Mouse (Mus musculus) hindbrain, postnatal 0 days (tissue): ENCODE measurements around the gene Nop2. TPM values are rescaled to one million over a fixed set of nuclear protein-coding genes. Genes with fewer than 3 reads are reported as not detected.

Experiments used
- ATAC-seq: fragments of 200-750 bp; cut with Nextera tagmentation; 2 replicates; pipeline ENCODE4 v1.8.0; 2017; ENCODE audit warnings: mild to moderate bottlenecking, moderate TSS enrichment, moderate library complexity
- DNase-seq: peaks from one replicate; pipeline ENCODE4 v3.0.0-alpha.2; 2015; ENCODE audit warnings: low spot score
- H3K27ac ChIP-seq: fragments of 300-500 bp; sonication (generic); 2 replicates; pipeline ENCODE4 v1.5.1; 2014; ENCODE audit warnings: mild to moderate bottlenecking
- H3K27me3 ChIP-seq: fragments of 300-500 bp; sonication (generic); 2 replicates; pipeline ENCODE4 v1.6.1; 2014; ENCODE audit warnings: low read length, mixed read lengths; ENCODE audit not compliant: insufficient read depth
- H3K36me3 ChIP-seq: fragments of 300-500 bp; sonication (generic); 2 replicates; pipeline ENCODE4 v1.6.1; 2014; ENCODE audit warnings: low read length, mixed read lengths; ENCODE audit not compliant: insufficient read depth
- H3K4me1 ChIP-seq: fragments of 300-500 bp; sonication (generic); 2 replicates; pipeline ENCODE4 v1.6.1; 2014; ENCODE audit warnings: antibody characterized with exemption, low read length, mixed read lengths; ENCODE audit not compliant: insufficient read depth
- H3K4me2 ChIP-seq: fragments of 300-500 bp; sonication (generic); 2 replicates; pipeline ENCODE4 v1.6.1; 2014; ENCODE audit warnings: low read depth, mild to moderate bottlenecking, low read length, moderate library complexity, mixed read lengths
- H3K4me3 ChIP-seq: fragments of 300-500 bp; sonication (generic); 2 replicates; pipeline ENCODE4 v1.5.1; 2014; ENCODE audit warnings: low read length
- H3K9ac ChIP-seq: fragments of 300-500 bp; sonication (generic); replicated peaks from 2 replicates; pipeline ENCODE4 v1.6.1; 2014; ENCODE audit warnings: mild to moderate bottlenecking, low read length, moderate library complexity, mixed read lengths
- H3K9me3 ChIP-seq: fragments of 300-500 bp; sonication (generic); 2 replicates; pipeline ENCODE4 v1.6.1; 2016; ENCODE audit warnings: low read length, mixed read lengths
- CTCF ChIP-seq: IDR thresholded peaks from 2 replicates; pipeline ENCODE4 v1.5.1; 2016; ENCODE audit warnings: antibody characterized with exemption, control low read depth, low read depth
- WGBS: fragments of 180-500 bp; shearing (Covaris S2); extraction: QIAGEN DNeasy Blood & Tissue Kit; methylation state at CpG from one replicate; pipeline ENCODE4 v1.1.7; 2014; 5-methylcytosine and 5-hydroxymethylcytosine counted together
- polyA plus RNA-seq: library from polyadenylated mRNA; unstranded; fragments of >200 nt; fragmentation: Nextera tagmentation; extraction: Ambion mirVana; gene quantifications from 2 replicates; pipeline ENCODE4 v1.2.1, GENCODE M21; 2015
- total RNA-seq: library from RNA; depleted of rRNA; stranded (reverse); fragments of >200 nt; gene quantifications from 2 replicates; pipeline ENCODE4 v1.2.3, GENCODE M21; 2014

The Nop2 gene
- total and polyA plus RNA-seq, 2 experiments from 2014 or later, result 34.2 to 37.3 TPM

DNA sequence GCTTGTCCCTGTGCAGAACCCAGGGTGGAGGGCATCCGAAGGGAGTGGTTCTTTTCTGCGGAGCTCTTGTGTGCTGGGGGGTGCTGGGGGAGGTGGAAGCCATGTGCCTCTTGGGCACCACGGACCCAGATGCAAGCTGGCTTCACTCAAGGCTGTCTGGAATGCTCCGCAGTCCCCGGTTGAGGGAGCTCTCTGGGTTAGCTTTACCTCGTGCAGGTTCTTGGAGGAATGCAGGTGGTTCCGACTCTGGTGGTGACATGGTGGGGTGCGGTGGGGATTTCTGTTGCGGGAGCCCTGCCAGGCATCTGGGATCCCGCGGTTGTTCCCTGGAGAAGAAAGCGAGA is 34.4 kb upstream of the Nop2 start:
- H3K9me3 ChIP-seq, result no peaks in the 10 kb centered on the region
- peaks cover 20% of the 10 kb centered on the region for H3K36me3 ChIP-seq
- no peak; the same call in 1 of the 2 replicates for TF ChIP-seq CTCF
- H3K4me2 ChIP-seq, result peak overlapping the region; percentile 92
- H3K27ac ChIP-seq, result peak overlapping the region; percentile 88
- H3K4me3 ChIP-seq, result peak overlapping the region; percentile 91
- H3K27me3 ChIP-seq, result no peaks in the 10 kb centered on the region
- ATAC-seq, result peak; percentile 7
- peak; percentile 31 for DNase-seq
- peak overlapping the region; percentile 74 for H3K9ac ChIP-seq
- WGBS, result under 1% methylated on average over 12 of the region's 12 CpGs
- peaks cover 27% of the 10 kb centered on the region for H3K4me1 ChIP-seq

GRCm38 (mm10) chr6:125097951-125098350 is 33.8 kb upstream of the Nop2 start:
- Histone ChIP-seq H3K9me3 (no peaks in the 10 kb centered on the region), H3K4me2 (peak overlapping the region; percentile 92), H3K36me3 (peaks cover 27% of the 10 kb centered on the region), H3K4me1 (peaks cover 27% of the 10 kb centered on the region), H3K27me3 (no peaks in the 10 kb centered on the region), H3K27ac (peak overlapping the region; percentile 88; the same call in 1 of the 2 replicates), H3K9ac (peak overlapping the region; percentile 74), H3K4me3 (peak overlapping the region; percentile 91)
- ATAC-seq (no peak), DNase-seq (no peak)
- TF ChIP-seq CTCF, result no peak
- WGBS, result 43% methylated on average over 8 of the region's 8 CpGs

DNA sequence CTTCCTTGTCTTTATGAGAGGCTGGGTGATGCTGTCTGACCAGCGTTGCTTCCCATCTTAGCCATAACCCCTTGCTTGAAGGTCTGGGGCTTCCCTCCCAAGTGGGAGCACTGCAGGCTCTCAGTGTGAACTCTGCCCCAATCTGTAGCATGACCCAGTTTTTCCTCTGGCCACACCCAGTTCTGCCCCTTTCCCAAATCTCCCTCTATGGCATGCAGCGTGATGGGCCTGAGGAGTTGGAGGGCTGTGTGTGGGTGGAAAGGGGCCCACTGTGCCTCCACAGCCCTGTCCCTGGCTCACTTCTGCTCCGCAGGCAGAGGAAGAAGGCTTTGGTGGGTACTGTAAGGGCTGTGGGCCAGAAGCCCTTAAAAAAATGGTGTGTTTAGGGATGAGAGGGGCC is 33.2 kb upstream of the Nop2 start:
- H3K4me1 ChIP-seq, result peaks cover 27% of the 10 kb centered on the region
- H3K4me2 ChIP-seq, result peak overlapping the region; percentile 92
- H3K9me3 ChIP-seq, result no peaks in the 10 kb centered on the region
- ATAC-seq (no peak), DNase-seq (no peak)
- peaks cover 30% of the 10 kb centered on the region for H3K36me3 ChIP-seq
- H3K27me3 ChIP-seq, result no peaks in the 10 kb centered on the region
- H3K27ac ChIP-seq, result peak overlapping the region; percentile 70
- peak overlapping the region; percentile 74 for H3K9ac ChIP-seq
- TF ChIP-seq CTCF, result no peak
- WGBS, result 43% methylated on average over 3 of the region's 3 CpGs
- H3K4me3 ChIP-seq, result peak overlapping the region; percentile 91

DNA sequence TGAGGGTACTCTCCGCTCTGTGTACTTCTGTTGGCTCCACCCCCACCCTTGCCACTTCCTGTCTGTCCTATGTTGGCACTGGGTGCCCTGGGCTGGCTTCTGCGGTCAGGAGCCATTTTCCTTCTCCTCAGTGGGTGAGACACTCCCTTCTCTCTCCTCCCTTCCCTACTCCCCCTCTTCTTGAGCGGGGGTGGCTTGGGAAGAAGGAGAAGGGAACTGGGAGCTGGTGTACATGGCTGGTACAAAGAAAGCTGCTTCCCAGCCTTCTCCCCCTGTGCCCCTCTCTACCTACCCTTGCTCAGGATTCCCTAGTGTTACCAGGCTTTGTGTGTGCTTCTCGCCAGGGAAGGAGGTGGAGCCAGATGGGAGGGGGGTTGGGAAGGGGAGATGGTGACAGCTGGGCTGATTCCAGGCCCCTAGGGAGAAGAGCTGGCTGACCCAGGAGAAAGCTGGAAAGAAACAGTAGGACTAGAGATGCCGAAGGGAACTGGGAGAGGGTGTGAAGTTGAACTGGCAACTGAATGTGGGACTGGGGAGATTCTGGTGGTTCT is 32.2 kb upstream of the Nop2 start:
- Histone ChIP-seq H3K27me3 (no peaks in the 10 kb centered on the region), H3K27ac (peak overlapping the region; percentile 70), H3K4me2 (peak overlapping the region; percentile 92), H3K4me3 (peak overlapping the region; percentile 17), H3K9me3 (no peaks in the 10 kb centered on the region), H3K36me3 (peaks cover 36% of the 10 kb centered on the region), H3K9ac (peak overlapping the region; percentile 55), H3K4me1 (peaks cover 27% of the 10 kb centered on the region)
- WGBS, result 20% methylated on average over 5 of the region's 5 CpGs
- DNase-seq (peak; percentile 70), ATAC-seq (no peak)
- no peak for TF ChIP-seq CTCF

GRCm38 (mm10) chr6:125101444-125101843 is 30.3 kb upstream of the Nop2 start:
- H3K27me3 ChIP-seq, result no peaks in the 10 kb centered on the region
- TF ChIP-seq CTCF, result no peak
- no peak for ATAC-seq
- WGBS, result 81% methylated on average over 9 of the region's 9 CpGs
- no peak overlapping the region for H3K4me3 ChIP-seq
- peaks cover 27% of the 10 kb centered on the region for H3K4me1 ChIP-seq
- no peak overlapping the region for H3K4me2 ChIP-seq
- no peak overlapping the region for H3K27ac ChIP-seq
- H3K9me3 ChIP-seq, result no peaks in the 10 kb centered on the region
- peaks cover 54% of the 10 kb centered on the region for H3K36me3 ChIP-seq
- no peak overlapping the region for H3K9ac ChIP-seq
- DNase-seq, result no peak

GRCm38 (mm10) chr6:125104223-125104622 is 27.5 kb upstream of the Nop2 start:
- Histone ChIP-seq H3K9me3 (no peaks in the 10 kb centered on the region), H3K27ac (no peak overlapping the region), H3K4me1 (peaks cover 9% of the 10 kb centered on the region), H3K36me3 (peaks cover 82% of the 10 kb centered on the region), H3K4me2 (no peak overlapping the region), H3K9ac (no peak overlapping the region), H3K27me3 (no peaks in the 10 kb centered on the region), H3K4me3 (no peak overlapping the region)
- TF ChIP-seq CTCF, result no peak
- ATAC-seq (no peak), DNase-seq (no peak)
- 91% methylated on average over 4 of the region's 4 CpGs for WGBS

- Histone ChIP-seq H3K4me2 (no peak overlapping the region), H3K36me3 (peaks cover 89% of the 10 kb centered on the region), H3K9ac (no peak overlapping the region), H3K4me1 (no peaks in the 10 kb centered on the region), H3K9me3 (no peaks in the 10 kb centered on the region), H3K27me3 (no peaks in the 10 kb centered on the region), H3K27ac (no peak overlapping the region), H3K4me3 (no peak overlapping the region)
- peak; percentile 53 for TF ChIP-seq CTCF
- ATAC-seq, result no peak
- 96% methylated on average over 2 of the region's 2 CpGs for WGBS
- no peak for DNase-seq
Observed at GRCm38 (mm10) chr6:125107705-125108104, 24.0 kb upstream of the Nop2 start.
